In the genomic region with DNA sequence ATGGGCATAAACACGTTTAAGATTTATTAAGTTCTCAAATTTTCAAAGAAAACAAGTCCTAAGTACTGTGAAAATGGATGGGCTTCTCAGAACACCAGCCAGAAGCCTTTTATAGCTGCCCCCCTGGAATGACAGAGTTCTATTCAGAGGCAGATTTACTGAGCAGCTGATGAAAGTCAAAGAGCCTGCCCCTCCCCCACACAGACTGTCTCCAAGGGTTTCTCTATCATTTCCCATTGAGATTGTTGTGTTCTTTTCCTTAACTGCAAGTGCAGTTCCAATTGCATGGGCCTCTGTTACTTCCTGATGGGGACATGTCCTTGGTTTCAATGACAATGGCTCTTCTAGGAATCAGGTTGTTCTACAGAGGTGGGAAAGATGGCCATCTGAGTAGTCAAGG, we compare ENCODE assay signal across 23 mouse cellular contexts.
DNase-seq lines count a peak whose midpoint lies in the region; ATAC-seq and TF ChIP-seq lines count a peak whose summit lies in the region.
"Had no signal": no experiment of that assay in that cellular context is flagged by ENCODE, and none has a peak within 500 bp of the region (broad histone marks: within the 10 kb centered on the region; RNA-seq: fewer than 3 reads in every experiment).

No protein-coding gene starts in this region.

- intact Hi-C loops in heart, postnatal 10 days (cut with DNase I): no loop called here

- no peak overlapping the region for H3K9ac ChIP-seq in ES-E14 (ENCODE audit: insufficient read depth, low read depth, low read length, poor library complexity, severe bottlenecking)
- no peak overlapping the region for H3K9ac ChIP-seq in intestine, embryonic 15.5 days
- H3K9ac ChIP-seq: embryonic facial prominence, embryonic 15.5 days; heart, embryonic 13.5 days; hindbrain, embryonic 14.5 days had no signal

- ATAC-seq in intestine, embryonic 15.5 days: no peak
- ATAC-seq: forebrain, embryonic 14.5 days; intestine, embryonic 16.5 days; Patski had no signal

- H3K27me3 ChIP-seq in heart, embryonic 10.5 days (ENCODE audit: insufficient read depth, poor library complexity, severe bottlenecking): no peaks in the 10 kb centered on the region
- H3K27me3 ChIP-seq in intestine, embryonic 15.5 days (replicated peaks): no peaks in the 10 kb centered on the region
- H3K27me3 ChIP-seq: embryonic facial prominence, embryonic 15.5 days; heart, embryonic 13.5 days; Patski had no signal

- H3K4me3 ChIP-seq in heart, embryonic 10.5 days: no peak overlapping the region
- no peak overlapping the region for H3K4me3 ChIP-seq in ES-E14 (ENCODE audit: insufficient read depth in 1 of 2, low read depth in 1 of 2, low read length in 2 of 2, poor library complexity in 1 of 2, severe bottlenecking in 1 of 2)
- H3K4me3 ChIP-seq in intestine, embryonic 15.5 days (replicated peaks): no peak overlapping the region
- H3K4me3 ChIP-seq: embryonic facial prominence, embryonic 15.5 days; erythroblast, embryonic 14.5 days; forebrain, embryonic 10.5 days; heart, embryonic 13.5 days had no signal

- 44% methylated on average over 1 of the region's 1 CpGs for WGBS in heart, embryonic 10.5 days
- WGBS in intestine, embryonic 15.5 days: 44% methylated on average over 1 of the region's 1 CpGs

- peaks cover 6% of the 10 kb centered on the region; the same call in 1 of the 2 replicates for H3K4me1 ChIP-seq in heart, embryonic 10.5 days
- peaks cover 0 to 8% of the 10 kb centered on the region in 2 experiments; a peak in 1 of 4 replicates for H3K4me1 ChIP-seq in ES-E14 (ENCODE audit: control insufficient read depth in 2 of 2, insufficient read depth in 2 of 2, low read length in 2 of 2, poor library complexity in 1 of 2)
- H3K4me1 ChIP-seq in intestine, embryonic 15.5 days (replicated peaks): no peaks in the 10 kb centered on the region
- H3K4me1 ChIP-seq: embryonic facial prominence, embryonic 15.5 days had no signal

- no peak overlapping the region for H3K27ac ChIP-seq in heart, embryonic 10.5 days
- H3K27ac ChIP-seq in ES-E14 (ENCODE audit: insufficient read depth, low read depth, low read length, poor library complexity, severe bottlenecking): no peak overlapping the region
- no peak overlapping the region for H3K27ac ChIP-seq in intestine, embryonic 15.5 days
- H3K27ac ChIP-seq: embryonic facial prominence, embryonic 15.5 days; forebrain, embryonic 10.5 days; heart, embryonic 13.5 days; hindbrain, embryonic 14.5 days had no signal

- DNase-seq in heart, embryonic 10.5 days (ENCODE audit: low spot score): peak; percentile 30
- no peak for DNase-seq in heart, postnatal 10 days
- DNase-seq in layer of hippocampus, adult 11-12 months (ENCODE audit: low spot score): peak; percentile 8
- DNase-seq in layer of hippocampus, postnatal 10 days (ENCODE audit: low spot score in 2 of 2): no peak
- peak; percentile 51 for DNase-seq in ES-E14 (ENCODE audit: low read depth, low spot score)
- DNase-seq in ZHBTc4 (ENCODE audit: low read depth, low spot score): peak; percentile 70
- no peak for DNase-seq in retina, embryonic 14.5 days (ENCODE audit: low spot score)
- DNase-seq: adrenal gland, adult 8-10 months; adrenal gland, postnatal 36 days; cerebellum, adult 11 months; cerebellum, adult 8-10 months; cerebellum, postnatal 14 days; gastrocnemius, postnatal 36 days; heart, postnatal 4 days had no signal

- H3K36me3 ChIP-seq in heart, embryonic 10.5 days: peaks cover 3% of the 10 kb centered on the region; the same call in 1 of the 2 replicates
- no peaks in the 10 kb centered on the region for H3K36me3 ChIP-seq in ES-E14 (ENCODE audit: control insufficient read depth, insufficient read depth, low read length, poor library complexity, severe bottlenecking)
- H3K36me3 ChIP-seq in intestine, embryonic 15.5 days: no peaks in the 10 kb centered on the region
- H3K36me3 ChIP-seq: embryonic facial prominence, embryonic 15.5 days; forebrain, embryonic 10.5 days had no signal

- H3K9me3 ChIP-seq in heart, embryonic 10.5 days: no peaks in the 10 kb centered on the region
- no peaks in the 10 kb centered on the region for H3K9me3 ChIP-seq in ES-E14 (ENCODE audit: control insufficient read depth, insufficient read depth, low read depth, low read length)
- H3K9me3 ChIP-seq in intestine, embryonic 15.5 days: no peaks in the 10 kb centered on the region
- H3K9me3 ChIP-seq: embryonic facial prominence, embryonic 15.5 days; forebrain, embryonic 10.5 days; heart, embryonic 13.5 days had no signal

- H3K4me2 ChIP-seq in intestine, embryonic 15.5 days (replicated peaks): no peak overlapping the region
- H3K4me2 ChIP-seq: embryonic facial prominence, embryonic 15.5 days; heart, embryonic 13.5 days; hindbrain, embryonic 14.5 days had no signal

- in situ Hi-C loops in ES-E14 (cut with MboI; ENCODE audit: low sequenced_read_pairs in 2 of 2, unreplicated experiment in 2 of 2): no loop called here

TF ChIP-seq in ES-E14, 5 proteins besides CTCF, POLR2A, EP300 and RAD21:
- no peak for TF ChIP-seq ZNF384 (IDR thresholded peaks at IDR 0.05; ENCODE audit: low read depth, low read length)
- TF ChIP-seq HCFC1 (IDR thresholded peaks at IDR 0.05; ENCODE audit: borderline replicate concordance, insufficient read depth, low read length): no peak
- TF ChIP-seq CHD2 (IDR thresholded peaks at IDR 0.05; ENCODE audit: low read depth, low read length): no peak
- no peak for TF ChIP-seq ZC3H11A (IDR thresholded peaks at IDR 0.05; ENCODE audit: borderline replicate concordance, low read depth, low read length)
- no peak for TF ChIP-seq MAFK (IDR thresholded peaks at IDR 0.05; ENCODE audit: insufficient read depth, low read depth, low read length)

Comparison
In these comparisons a context has a peak if more than half of its experiments do, and no peak if none do; other contexts are left out.
1. DNase-seq: peak in heart, embryonic 10.5 days (single experiment), layer of hippocampus, adult 11-12 months (single experiment), ES-E14 (single experiment) and ZHBTc4 (single experiment); none in heart, postnatal 10 days (0 of 2), layer of hippocampus, postnatal 10 days (0 of 2) and retina, embryonic 14.5 days (single experiment).